Mouse (Mus musculus) forebrain, embryonic 10.5 days (tissue): ENCODE measurements around the gene Exosc10. TPM values are rescaled to one million over a fixed set of nuclear protein-coding genes. Genes with fewer than 3 reads are reported as not detected.
A peak's percentile ranks its signal among the peaks of the same experiment; 100 is the strongest.

Source experiments
- DNase-seq: peaks from one replicate; pipeline ENCODE4 v3.0.0-alpha.2; 2017; ENCODE audit warnings: low spot score; ENCODE audit errors: extremely low spot score
- H3K27ac ChIP-seq: fragments of 300-500 bp; sonication (generic); 2 replicates; pipeline ENCODE4 v1.5.1; 2016; ENCODE audit warnings: mild to moderate bottlenecking
- H3K27me3 ChIP-seq: fragments of 300-500 bp; sonication (generic); 2 replicates; pipeline ENCODE4 v1.6.1; 2016; ENCODE audit warnings: mild to moderate bottlenecking; ENCODE audit not compliant: poor library complexity, severe bottlenecking
- H3K36me3 ChIP-seq: fragments of 300-500 bp; sonication (generic); replicated peaks from 2 replicates; pipeline ENCODE4 v1.6.1; 2016; ENCODE audit warnings: mild to moderate bottlenecking, moderate library complexity
- H3K4me1 ChIP-seq: fragments of 300-500 bp; sonication (generic); 2 replicates; pipeline ENCODE4 v1.6.1; 2016
- H3K4me3 ChIP-seq: fragments of 300-500 bp; sonication (generic); 2 replicates; pipeline ENCODE4 v1.5.1; 2016; ENCODE audit warnings: mild to moderate bottlenecking, moderate library complexity
- H3K9me3 ChIP-seq: fragments of 300-500 bp; sonication (generic); 2 replicates; pipeline ENCODE4 v1.6.1; 2016; ENCODE audit warnings: mild to moderate bottlenecking, moderate library complexity
- WGBS: fragments of 180-500 bp; shearing (Covaris S2); methylation state at CpG from one replicate; pipeline ENCODE4 v1.1.7; 2016; 5-methylcytosine and 5-hydroxymethylcytosine counted together
- polyA plus RNA-seq: library from polyadenylated mRNA; unstranded; fragments of >200 nt; fragmentation: Nextera tagmentation; extraction: Ambion mirVana; gene quantifications from 2 replicates; pipeline ENCODE4 v1.2.1, GENCODE M21; 2016

Exosc10 gene
- polyA plus RNA-seq, 1 experiment from 2014 or later = 97.2 TPM

GRCm38 (mm10) chr4:148622485-148622884 lies 64.3 kb downstream of the Exosc10 start:
- WGBS = 94% methylated on average over 4 of the region's 4 CpGs
- Histone ChIP-seq H3K36me3 (peaks cover 79% of the 10 kb centered on the region), H3K4me3 (no peak overlapping the region)

GRCm38 (mm10) chr4:148623609-148624008 lies 65.4 kb downstream of the Exosc10 start:
- Histone ChIP-seq H3K27me3 (no peaks in the 10 kb centered on the region), H3K36me3 (peaks cover 67% of the 10 kb centered on the region), H3K27ac (no peak overlapping the region), H3K4me3 (0 out of 2 replicates have a peak overlapping the region, but pooled peaks have one; percentile 1), H3K4me1 (peaks cover 29% of the 10 kb centered on the region), H3K9me3 (no peaks in the 10 kb centered on the region)
- no peak for DNase-seq
- WGBS = 91% methylated on average over 4 of the region's 4 CpGs

More at GRCm38 (mm10) chr4:148622485-148622884, 64.3 kb downstream of the Exosc10 start:
- H3K27ac ChIP-seq = no peak overlapping the region
- H3K9me3 ChIP-seq = no peaks in the 10 kb centered on the region
- DNase-seq = no peak
- H3K4me1 ChIP-seq = peaks cover 29% of the 10 kb centered on the region
- no peaks in the 10 kb centered on the region for H3K27me3 ChIP-seq

GRCm38 (mm10) chr4:148625010-148625409 lies 66.8 kb downstream of the Exosc10 start:
- WGBS = 84% methylated on average over 10 of the region's 10 CpGs
- Histone ChIP-seq H3K27ac (no peak overlapping the region), H3K4me3 (peak overlapping the region; percentile 99), H3K9me3 (no peaks in the 10 kb centered on the region), H3K36me3 (peaks cover 53% of the 10 kb centered on the region), H3K27me3 (no peaks in the 10 kb centered on the region), H3K4me1 (peaks cover 29% of the 10 kb centered on the region)
- DNase-seq = no peak

- Histone ChIP-seq H3K4me3 (peak overlapping the region; percentile 99), H3K27ac (peak overlapping the region; percentile 100), H3K4me1 (peaks cover 29% of the 10 kb centered on the region), H3K9me3 (no peaks in the 10 kb centered on the region), H3K36me3 (peaks cover 44% of the 10 kb centered on the region), H3K27me3 (no peaks in the 10 kb centered on the region)
- WGBS = 1% methylated on average over 57 of the region's 57 CpGs
- peak; percentile 49 for DNase-seq
Measured at GRCm38 (mm10) chr4:148625756-148626622, 67.8 kb downstream of the Exosc10 start.

- Histone ChIP-seq H3K4me3 (peak within 1 kb of the TSS; percentile 99), H3K4me1 (peaks cover 29% of the 10 kb centered on the region), H3K9me3 (no peaks in the 10 kb centered on the region), H3K27ac (peak within 1 kb of the TSS; percentile 100), H3K36me3 (peaks cover 36% of the 10 kb centered on the region), H3K27me3 (no peaks in the 10 kb centered on the region)
- WGBS = 0% methylated on average over 51 of the region's 51 CpGs
- peak; percentile 93 for DNase-seq
Measured at GRCm38 (mm10) chr4:148626623-148627185, 68.5 kb downstream of the Exosc10 start, which contains the start of gene Tardbp. Tardbp (minus strand) TSS chr4:148627019.

- no peaks in the 10 kb centered on the region for H3K27me3 ChIP-seq
- H3K36me3 ChIP-seq = peaks cover 31% of the 10 kb centered on the region
- 63% methylated on average over 3 of the region's 3 CpGs for WGBS
- H3K4me3 ChIP-seq = peak overlapping the region; percentile 99
- H3K9me3 ChIP-seq = no peaks in the 10 kb centered on the region
- DNase-seq = no peak
- peaks cover 29% of the 10 kb centered on the region for H3K4me1 ChIP-seq
- H3K27ac ChIP-seq = peak overlapping the region; percentile 100
Measured at GRCm38 (mm10) chr4:148627246-148627645, 69.0 kb downstream of the Exosc10 start.

Other genes starting within 250 kb of the Exosc10 start
- gene Ubiad1, start 113.7 kb upstream of the Exosc10 start, polyA plus RNA-seq = 27.1 and 27.3 TPM in 2 replicates
- gene Mtor, start 109.8 kb upstream of the Exosc10 start, polyA plus RNA-seq = 23.3 and 27.0 TPM in 2 replicates
- 0.18 and 0.29 TPM in 2 replicates for gene Angptl7, start 58.0 kb upstream of the Exosc10 start, polyA plus RNA-seq
- gene Srm, start 33.1 kb downstream of the Exosc10 start, polyA plus RNA-seq = 265 and 272 TPM in 2 replicates
- 0.22 TPM in 1 of 2 replicates, not detected in the other for gene Masp2, start 44.1 kb downstream of the Exosc10 start, polyA plus RNA-seq
- gene Tardbp, start 68.6 kb downstream of the Exosc10 start, polyA plus RNA-seq = 495 and 519 TPM in 2 replicates
- gene Gm572, start 84.9 kb downstream of the Exosc10 start, polyA plus RNA-seq = not detected in 2 replicates
- gene Casz1, start 246.0 kb downstream of the Exosc10 start, polyA plus RNA-seq = 4.4 and 4.7 TPM in 2 replicates